Mouse (Mus musculus): Measurements from ENCODE around the gene Nacad. TPM values are rescaled to one million over a fixed set of nuclear protein-coding genes. Genes with fewer than 3 reads are reported as not detected.

Gene Nacad
- 8.0 and 9.7 TPM in 2 replicates for polyA plus RNA-seq (2012; rRNA removed)

GRCm38 (mm10) chr11:6605491-6606399 is at the start of gene Nacad:
Gene Nacad (minus strand): TSS chr11:6606053.

DNA sequence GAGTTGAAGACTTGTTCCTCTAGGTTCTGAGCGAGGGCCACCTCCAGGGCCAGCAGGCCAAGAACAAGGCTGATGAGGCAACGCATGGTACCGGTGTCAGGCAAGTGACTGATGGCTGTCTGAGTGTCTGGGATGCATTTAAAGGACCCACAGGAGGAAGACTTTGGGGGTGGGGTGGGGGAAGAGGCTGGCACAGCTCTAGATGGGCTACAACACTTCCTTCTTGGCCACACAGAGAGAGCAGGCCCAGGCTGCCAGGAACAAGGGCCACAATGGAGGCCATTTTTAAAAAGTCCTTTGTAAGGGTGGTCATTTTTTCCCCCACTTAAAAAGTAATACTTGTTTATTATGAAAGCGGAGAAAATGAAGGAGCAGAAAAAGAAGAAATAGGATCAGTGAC is 32.7 kb upstream of the Nacad start, which contains the start of gene Wap:
Wap (minus strand) TSS at position 101 of the 400 bp plus-strand sequence.

DNA sequence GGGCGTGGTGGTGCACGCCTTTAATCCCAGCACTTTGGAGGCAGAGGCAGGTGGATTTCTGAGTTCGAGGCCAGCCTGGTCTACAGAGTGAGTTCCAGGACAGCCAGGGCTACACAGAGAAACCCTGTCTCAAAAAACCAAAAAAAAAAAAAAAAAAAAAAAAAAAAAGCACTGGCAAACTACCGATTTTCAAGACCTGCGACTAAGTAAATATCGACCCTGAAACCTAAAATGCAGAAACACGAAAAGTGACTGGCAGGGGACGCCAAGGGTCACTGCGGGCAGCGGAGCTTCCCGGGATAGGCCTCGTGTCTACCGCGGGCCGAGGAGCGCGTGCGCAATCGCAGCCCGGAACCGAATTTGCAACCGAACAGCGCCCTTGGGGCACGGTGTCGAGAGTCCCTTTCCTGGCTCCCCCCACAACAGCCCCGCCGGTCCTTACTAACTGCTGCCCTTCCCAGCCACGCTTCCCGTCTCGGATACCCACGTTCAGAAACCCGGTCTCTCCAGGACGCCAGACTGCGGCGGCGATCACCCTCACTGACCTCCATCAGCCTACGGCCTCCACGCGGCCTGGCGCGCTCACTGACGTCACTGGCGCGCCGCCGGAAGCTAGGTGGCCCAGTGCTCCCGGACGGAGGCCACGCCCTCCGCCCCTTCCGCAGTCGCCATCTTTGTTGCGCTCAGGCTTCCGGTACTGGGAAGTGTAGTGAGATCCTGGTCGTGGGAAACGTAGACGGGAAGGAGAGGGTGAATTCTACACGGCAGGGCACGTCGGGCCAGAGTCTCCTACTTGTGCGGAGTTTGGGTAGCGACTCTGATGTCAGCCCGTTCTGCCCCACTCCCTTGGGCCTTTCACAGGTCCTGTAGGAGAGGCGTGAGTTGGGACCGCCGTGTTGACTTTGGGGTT is 19.9 kb upstream of the Nacad start, which contains the start of gene Tbrg4:
Tbrg4 (minus strand) TSS at position 590 of the 910 bp plus-strand sequence.

Other genes starting within 250 kb of the Nacad start
- gene Zmiz2, start 217.0 kb downstream of the Nacad start, polyA plus RNA-seq (2012; rRNA removed): 47.7 and 61.9 TPM in 2 replicates
- 328 and 662 TPM in 2 replicates for gene Ppia, start 190.6 kb downstream of the Nacad start, polyA plus RNA-seq (2012; rRNA removed)
- 76.3 and 94.5 TPM in 2 replicates for gene H2afv, start 161.6 kb downstream of the Nacad start, polyA plus RNA-seq (2012; rRNA removed)
- gene Purb, start 130.1 kb downstream of the Nacad start, polyA plus RNA-seq (2012; rRNA removed): 11.0 and 15.9 TPM in 2 replicates
- 5.9 and 6.1 TPM in 2 replicates for gene Myo1g, start 85.1 kb downstream of the Nacad start, polyA plus RNA-seq (2012; rRNA removed)
- 99.2 and 104 TPM in 2 replicates for gene Ccm2, start 59.2 kb downstream of the Nacad start, polyA plus RNA-seq (2012; rRNA removed)
- gene Tbrg4, start 20.0 kb upstream of the Nacad start, polyA plus RNA-seq (2012; rRNA removed): 134 and 138 TPM in 2 replicates
- not detected in 2 replicates for gene Wap, start 32.6 kb upstream of the Nacad start, polyA plus RNA-seq (2012; rRNA removed)
- gene Ramp3, start 52.5 kb upstream of the Nacad start, polyA plus RNA-seq (2012; rRNA removed): 43.3 and 76.2 TPM in 2 replicates
- gene Gm11983, start 231.6 kb upstream of the Nacad start, polyA plus RNA-seq (2012; rRNA removed): not detected in 2 replicates